Comparison of ENCODE assay signal across 14 mouse cellular contexts in the genomic region with DNA sequence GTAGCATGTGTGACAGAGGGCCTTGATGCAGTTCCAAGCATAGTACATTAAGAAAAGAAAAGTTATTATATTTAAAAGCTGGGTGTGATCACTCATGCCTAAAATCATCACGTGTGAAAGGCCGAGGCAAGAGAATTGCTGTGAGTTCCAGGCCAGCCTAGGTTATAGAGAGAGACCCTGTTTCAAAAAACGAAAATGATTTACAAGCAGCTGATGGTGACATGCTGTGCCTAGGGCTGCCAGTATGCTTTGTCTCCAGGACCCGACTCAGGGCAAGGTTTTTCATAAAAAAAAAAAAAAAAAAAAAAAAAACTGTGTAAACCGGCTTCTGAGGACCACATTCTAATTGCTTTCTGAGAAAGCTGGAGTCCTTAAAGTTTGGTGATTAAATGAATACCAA.
"Had no signal": no experiment of that assay in that cellular context is flagged by ENCODE, and none has a peak within 500 bp of the region (broad histone marks: within the 10 kb centered on the region; RNA-seq: fewer than 3 reads in every experiment).

No protein-coding gene starts in this region.

- H3K4me1 ChIP-seq: liver, embryonic 15.5 days had no signal

- H3K4me3 ChIP-seq: liver, embryonic 15.5 days; midbrain, embryonic 10.5 days; myocyte; neural tube, embryonic 13.5 days had no signal

- H3K9me3 ChIP-seq: liver, embryonic 15.5 days; midbrain, embryonic 10.5 days; neural tube, embryonic 13.5 days had no signal

- H3K4me2 ChIP-seq: liver, embryonic 11.5 days; liver, embryonic 15.5 days; neural tube, embryonic 13.5 days had no signal

- DNase-seq: kidney, adult 9 months; kidney, postnatal 14 days; left cerebral cortex, postnatal 4 days; lung, adult 2 months; lung, postnatal 36 days; right cerebral cortex, postnatal 25 days; thymus, postnatal 4 days had no signal

- H3K27ac ChIP-seq: liver, embryonic 15.5 days; neural tube, embryonic 13.5 days; stomach, postnatal 0 days had no signal

- H3K36me3 ChIP-seq: liver, embryonic 15.5 days; midbrain, embryonic 10.5 days; neural tube, embryonic 13.5 days had no signal

- ATAC-seq: lung, postnatal 0 days had no signal

- H3K9ac ChIP-seq: liver, embryonic 15.5 days; neural tube, embryonic 13.5 days had no signal

- H3K27me3 ChIP-seq: liver, embryonic 15.5 days had no signal
